Mouse (Mus musculus): ENCODE measurements around the gene Tas2r125.

DNA sequence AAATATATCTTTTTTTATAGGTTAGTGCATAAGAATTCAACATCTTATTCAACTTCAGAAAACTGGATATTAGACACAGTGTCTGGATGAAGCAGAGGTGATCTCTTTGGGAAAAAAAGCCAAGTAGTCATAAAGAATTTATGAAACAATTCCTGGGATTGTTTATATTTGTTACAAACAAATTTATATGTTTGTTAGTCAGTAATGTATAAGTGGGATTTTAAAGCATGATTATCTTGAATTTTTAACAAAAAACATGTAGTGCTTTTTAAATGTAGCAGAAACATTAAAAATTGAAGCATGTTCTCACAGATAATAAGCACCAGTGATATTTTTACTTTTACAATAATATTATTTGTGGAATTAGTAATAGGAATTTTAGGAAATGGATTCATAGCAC, 41.7 kb upstream of the Tas2r125 start, which contains the start of gene Tas2r110:
- no peak for TF ChIP-seq CTCF (IDR thresholded peaks at IDR 0.05; ENCODE audit: extremely low read depth, insufficient read depth, insufficient read length, insufficient replicate concordance)
- no peak for TF ChIP-seq POLR2A (IDR thresholded peaks at IDR 0.05; ENCODE audit: low read depth, low read length)
